Mouse (Mus musculus): ENCODE measurements around the gene Nme1.
A peak's percentile ranks its signal among the peaks of the same experiment; 100 is the strongest.

Nme1 gene

GRCm38 (mm10) chr11:93968005-93968847 lies at the start of gene Nme1, which contains the start of gene Gm20390:
TSS of gene Nme1 (minus strand) at chr11:93968521.
TSS of gene Gm20390 (minus strand) at chr11:93968293.
- DNase-seq (ENCODE audit: low spot score): peak; percentile 97

GRCm38 (mm10) chr11:94003346-94003745 lies 35.0 kb upstream of the Nme1 start:
- no peak for DNase-seq (ENCODE audit: low spot score)

- no peak for DNase-seq (ENCODE audit: low spot score)
These were observed 31.0 kb upstream of the Nme1 start for GRCm38 (mm10) chr11:93999276-93999675.

GRCm38 (mm10) chr11:93997141-93997775 lies 28.9 kb upstream of the Nme1 start:
- no peak for DNase-seq (ENCODE audit: low spot score)

GRCm38 (mm10) chr11:93996306-93997140 lies 28.2 kb upstream of the Nme1 start:
- peak; percentile 63 for DNase-seq (ENCODE audit: low spot score)

- peak; percentile 94 for DNase-seq (ENCODE audit: low spot score)
These were observed 27.5 kb upstream of the Nme1 start, which contains the start of gene Spag9 for GRCm38 (mm10) chr11:93995720-93996305. TSS of gene Spag9 (plus strand) at chr11:93996091.

GRCm38 (mm10) chr11:93995111-93995719 lies 26.9 kb upstream of the Nme1 start:
- peak; percentile 38 for DNase-seq (ENCODE audit: low spot score)

GRCm38 (mm10) chr11:93994531-93994930 lies 26.2 kb upstream of the Nme1 start:
- no peak for DNase-seq (ENCODE audit: low spot score)

GRCm38 (mm10) chr11:93988328-93989062 lies 20.2 kb upstream of the Nme1 start:
- no peak for DNase-seq (ENCODE audit: low spot score)

- no peak for DNase-seq (ENCODE audit: low spot score)
These were observed 19.5 kb upstream of the Nme1 start for GRCm38 (mm10) chr11:93987625-93988327.

- no peak for DNase-seq (ENCODE audit: low spot score)
These were observed 18.7 kb upstream of the Nme1 start for GRCm38 (mm10) chr11:93987026-93987425.

GRCm38 (mm10) chr11:93986298-93986697 lies 18.0 kb upstream of the Nme1 start:
- no peak for DNase-seq (ENCODE audit: low spot score)

- DNase-seq (ENCODE audit: low spot score): no peak
These were observed 16.9 kb upstream of the Nme1 start for GRCm38 (mm10) chr11:93985265-93985664.

GRCm38 (mm10) chr11:93984619-93985018 lies 16.3 kb upstream of the Nme1 start:
- DNase-seq (ENCODE audit: low spot score): no peak

GRCm38 (mm10) chr11:93979502-93980049 lies 11.3 kb upstream of the Nme1 start:
- DNase-seq (ENCODE audit: low spot score): no peak

GRCm38 (mm10) chr11:93972951-93973350 lies 4.6 kb upstream of the Nme1 start:
- no peak for DNase-seq (ENCODE audit: low spot score)

- no peak for DNase-seq (ENCODE audit: low spot score)
These were observed 1.5 kb upstream of the Nme1 start for GRCm38 (mm10) chr11:93969799-93970198.

GRCm38 (mm10) chr11:93969171-93969570 lies 850 bp upstream of the Nme1 start:
- DNase-seq (ENCODE audit: low spot score): no peak

GRCm38 (mm10) chr11:93968848-93969128 lies 467 bp upstream of the Nme1 start:
- no peak for DNase-seq (ENCODE audit: low spot score)

- peak; percentile 7 for DNase-seq (ENCODE audit: low spot score)
These were observed 940 bp downstream of the Nme1 start for GRCm38 (mm10) chr11:93967381-93967780.

Data from retina, embryonic 14.5 days (tissue).